Mouse (Mus musculus): ENCODE measurements around the gene Gm2115.

Gm2115 gene

DNA sequence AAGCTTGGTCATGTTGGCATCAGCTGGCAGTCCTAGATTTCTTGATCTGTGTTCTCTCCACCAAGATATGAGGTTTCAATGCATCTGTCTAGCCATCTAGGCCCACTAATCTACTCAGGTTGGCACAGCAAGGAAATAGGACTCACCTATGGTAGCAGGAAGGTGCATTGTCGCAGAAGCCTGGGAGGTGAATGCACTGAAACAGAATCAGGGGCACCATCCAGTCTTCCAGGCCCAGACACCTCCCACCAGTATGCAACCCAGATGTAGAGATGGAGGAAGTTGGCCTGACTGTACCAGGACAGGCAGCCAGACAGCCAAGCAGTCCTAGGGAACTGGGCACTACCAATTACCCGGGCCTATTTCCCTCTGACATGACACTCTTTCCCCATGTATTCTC lies 71.9 kb downstream of the Gm2115 start:
- Histone ChIP-seq H3K27me3 (ENCODE audit: control insufficient read depth, insufficient read depth, low read length, poor library complexity, severe bottlenecking) (no peaks in the 10 kb centered on the region), H3K36me3 (ENCODE audit: control insufficient read depth, insufficient read depth, low read length, poor library complexity, severe bottlenecking) (no peaks in the 10 kb centered on the region)
- no peak for DNase-seq (ENCODE audit: low read depth, low spot score)

- DNase-seq (ENCODE audit: low read depth, low spot score), result no peak
- H3K27me3 ChIP-seq (ENCODE audit: control insufficient read depth, insufficient read depth, low read length, poor library complexity, severe bottlenecking), result no peaks in the 10 kb centered on the region
- no peaks in the 10 kb centered on the region for H3K36me3 ChIP-seq (ENCODE audit: control insufficient read depth, insufficient read depth, low read length, poor library complexity, severe bottlenecking)
Measured at GRCm38 (mm10) chr7:84601331-84601730, 72.6 kb downstream of the Gm2115 start.

GRCm38 (mm10) chr7:84604501-84604900 lies 75.7 kb downstream of the Gm2115 start:
- DNase-seq (ENCODE audit: low read depth, low spot score), result no peak
- Histone ChIP-seq H3K36me3 (ENCODE audit: control insufficient read depth, insufficient read depth, low read length, poor library complexity, severe bottlenecking) (no peaks in the 10 kb centered on the region), H3K27me3 (ENCODE audit: control insufficient read depth, insufficient read depth, low read length, poor library complexity, severe bottlenecking) (no peaks in the 10 kb centered on the region)

DNA sequence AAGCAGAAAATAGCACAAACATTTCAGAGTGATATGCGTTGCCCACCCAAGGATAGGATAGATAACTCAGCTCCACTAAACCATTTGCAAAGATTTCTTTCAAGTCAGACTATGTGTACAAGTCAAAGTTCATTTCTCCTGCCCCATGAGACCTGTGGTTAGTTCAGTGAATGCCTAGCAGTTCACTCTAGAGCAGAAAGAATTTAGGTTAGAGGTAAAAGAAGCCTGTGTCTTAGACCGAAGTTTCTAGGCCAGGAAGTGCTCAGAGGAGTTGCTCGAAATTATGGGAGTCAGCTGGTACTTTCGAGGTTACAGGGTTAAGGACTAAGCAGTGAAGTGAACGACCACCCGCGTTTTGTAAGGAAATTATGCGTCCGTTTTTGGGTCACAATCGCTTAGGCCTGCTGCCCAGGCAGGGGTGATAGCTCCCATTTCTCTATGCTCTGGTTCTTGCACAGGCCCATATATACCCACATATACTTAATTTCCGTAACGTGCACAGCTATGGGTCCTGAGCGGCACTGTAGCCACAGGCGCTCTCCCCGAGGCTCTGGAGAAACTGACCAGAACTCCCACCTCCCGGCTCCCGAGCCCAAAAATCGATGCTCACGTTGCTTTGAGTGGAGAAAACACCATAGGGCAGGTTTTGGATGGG lies 76.4 kb downstream of the Gm2115 start:
- H3K27me3 ChIP-seq (ENCODE audit: control insufficient read depth, insufficient read depth, low read length, poor library complexity, severe bottlenecking), result no peaks in the 10 kb centered on the region
- no peaks in the 10 kb centered on the region for H3K36me3 ChIP-seq (ENCODE audit: control insufficient read depth, insufficient read depth, low read length, poor library complexity, severe bottlenecking)
- no peak for DNase-seq (ENCODE audit: low read depth, low spot score)

- no peaks in the 10 kb centered on the region for H3K27me3 ChIP-seq (ENCODE audit: control insufficient read depth, insufficient read depth, low read length, poor library complexity, severe bottlenecking)
- peak; percentile 45 for DNase-seq (ENCODE audit: low read depth, low spot score)
Measured at GRCm38 (mm10) chr7:84605704-84606292, 77.0 kb downstream of the Gm2115 start.

DNA sequence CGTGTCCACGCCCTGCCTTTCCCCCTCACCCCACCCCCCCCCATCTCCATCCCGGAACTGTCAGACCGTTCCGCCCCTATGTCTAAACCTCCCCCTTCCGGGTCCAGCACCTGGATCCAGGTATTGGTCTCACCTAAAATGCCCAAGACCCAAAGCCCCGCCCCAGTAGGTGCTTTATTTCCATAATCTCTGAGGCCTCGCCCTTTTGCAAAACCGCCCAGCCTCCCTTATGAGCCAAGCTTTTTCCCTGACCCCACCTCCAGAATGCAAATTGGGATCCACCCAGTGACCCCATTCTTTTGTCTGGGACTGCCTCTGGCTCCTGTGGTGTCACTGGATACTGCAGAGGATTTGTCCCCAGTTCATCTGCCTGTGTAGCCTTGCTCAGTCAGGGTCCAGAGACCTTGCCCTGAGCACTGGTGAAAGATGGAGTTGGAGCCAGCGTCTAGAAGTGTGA lies 77.6 kb downstream of the Gm2115 start, which contains the start of gene Fah:
Gene Fah, minus strand, starts transcription at position 430 of the 457 bp plus-strand sequence.
- DNase-seq (ENCODE audit: low read depth, low spot score), result peak; percentile 30
- Histone ChIP-seq H3K36me3 (ENCODE audit: control insufficient read depth, insufficient read depth, low read length, poor library complexity, severe bottlenecking) (no peaks in the 10 kb centered on the region), H3K27me3 (ENCODE audit: control insufficient read depth, insufficient read depth, low read length, poor library complexity, severe bottlenecking) (no peaks in the 10 kb centered on the region)

More at GRCm38 (mm10) chr7:84605704-84606292, 77.0 kb downstream of the Gm2115 start:
- H3K36me3 ChIP-seq (ENCODE audit: control insufficient read depth, insufficient read depth, low read length, poor library complexity, severe bottlenecking), result no peaks in the 10 kb centered on the region

DNA sequence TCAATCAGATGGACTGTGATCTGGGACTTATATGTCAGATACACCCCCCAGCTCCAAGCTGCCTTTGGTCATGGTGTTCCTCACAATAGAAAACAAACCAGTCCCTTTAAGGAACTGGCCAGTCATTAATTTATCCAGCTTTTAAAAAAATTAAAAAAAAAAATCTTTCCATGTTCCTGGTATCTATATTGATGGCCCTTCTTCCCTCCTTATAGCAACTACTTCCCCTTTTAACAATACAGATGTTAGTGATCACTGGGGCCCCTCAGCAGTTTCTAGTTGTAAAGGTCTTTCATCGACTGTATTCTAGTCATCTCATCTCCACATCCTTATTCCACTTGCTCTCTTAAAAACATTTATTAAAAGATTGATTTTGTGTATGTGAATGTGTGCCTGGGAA lies 82.9 kb downstream of the Gm2115 start:
- H3K27me3 ChIP-seq (ENCODE audit: control insufficient read depth, insufficient read depth, low read length, poor library complexity, severe bottlenecking), result no peaks in the 10 kb centered on the region
- peaks cover 2% of the 10 kb centered on the region; the same call in 1 of the 2 replicates for H3K36me3 ChIP-seq (ENCODE audit: control insufficient read depth, insufficient read depth, low read length, poor library complexity, severe bottlenecking)
- no peak for DNase-seq (ENCODE audit: low read depth, low spot score)

GRCm38 (mm10) chr7:84612445-84612844 lies 83.7 kb downstream of the Gm2115 start:
- peaks cover 2% of the 10 kb centered on the region; the same call in 1 of the 2 replicates for H3K36me3 ChIP-seq (ENCODE audit: control insufficient read depth, insufficient read depth, low read length, poor library complexity, severe bottlenecking)
- DNase-seq (ENCODE audit: low read depth, low spot score), result no peak
- no peaks in the 10 kb centered on the region for H3K27me3 ChIP-seq (ENCODE audit: control insufficient read depth, insufficient read depth, low read length, poor library complexity, severe bottlenecking)

GRCm38 (mm10) chr7:84618951-84619350 lies 90.2 kb downstream of the Gm2115 start:
- DNase-seq (ENCODE audit: low read depth, low spot score), result no peak
- peaks cover 5% of the 10 kb centered on the region; the same call in 1 of the 2 replicates for H3K36me3 ChIP-seq (ENCODE audit: control insufficient read depth, insufficient read depth, low read length, poor library complexity, severe bottlenecking)

DNA sequence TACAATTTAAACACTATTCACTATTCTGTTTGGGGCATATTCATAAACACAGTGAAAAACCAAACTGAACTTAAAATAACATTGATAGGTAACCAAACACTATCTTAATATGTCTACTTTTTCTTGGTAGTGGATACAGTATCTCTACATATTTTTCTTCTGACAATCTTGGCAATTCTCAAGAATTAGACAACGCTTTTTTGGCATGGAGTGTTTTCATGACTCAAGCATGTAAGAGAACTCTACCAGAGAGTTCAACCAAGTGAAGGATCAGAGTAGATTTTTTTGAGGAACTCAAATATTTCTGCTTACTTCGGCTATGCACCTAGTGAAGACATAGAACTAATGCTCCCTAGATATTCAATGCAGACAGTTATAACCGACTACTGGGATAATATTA lies 92.2 kb downstream of the Gm2115 start:
- peaks cover 8% of the 10 kb centered on the region for H3K36me3 ChIP-seq (ENCODE audit: control insufficient read depth, insufficient read depth, low read length, poor library complexity, severe bottlenecking)
- H3K27me3 ChIP-seq (ENCODE audit: control insufficient read depth, insufficient read depth, low read length, poor library complexity, severe bottlenecking), result no peaks in the 10 kb centered on the region
- DNase-seq (ENCODE audit: low read depth, low spot score), result no peak

More at GRCm38 (mm10) chr7:84618951-84619350, 90.2 kb downstream of the Gm2115 start:
- no peaks in the 10 kb centered on the region for H3K27me3 ChIP-seq (ENCODE audit: control insufficient read depth, insufficient read depth, low read length, poor library complexity, severe bottlenecking)

GRCm38 (mm10) chr7:84623718-84624117 lies 95.0 kb downstream of the Gm2115 start:
- Histone ChIP-seq H3K27me3 (ENCODE audit: control insufficient read depth, insufficient read depth, low read length, poor library complexity, severe bottlenecking) (no peaks in the 10 kb centered on the region), H3K36me3 (ENCODE audit: control insufficient read depth, insufficient read depth, low read length, poor library complexity, severe bottlenecking) (peaks cover 6% of the 10 kb centered on the region)
- DNase-seq (ENCODE audit: low read depth, low spot score), result no peak

GRCm38 (mm10) chr7:84631878-84632277 lies 103.1 kb downstream of the Gm2115 start:
- DNase-seq (ENCODE audit: low read depth, low spot score), result no peak
- 0 out of 2 replicates have a peak, but pooled peaks cover 1% of the 10 kb centered on the region for H3K36me3 ChIP-seq (ENCODE audit: control insufficient read depth, insufficient read depth, low read length, poor library complexity, severe bottlenecking)

More at GRCm38 (mm10) chr7:84631878-84632277, 103.1 kb downstream of the Gm2115 start:
- H3K27me3 ChIP-seq (ENCODE audit: control insufficient read depth, insufficient read depth, low read length, poor library complexity, severe bottlenecking), result no peaks in the 10 kb centered on the region

Data from splenic B cell, adult 2 months (primary cell).